Mouse (Mus musculus) colon, adult 2 months (tissue): ENCODE results near the gene Bnc1. TPM values are rescaled to one million over a fixed set of nuclear protein-coding genes. Genes with fewer than 3 reads are reported as not detected.

Source experiments
- polyA plus RNA-seq: library from polyadenylated mRNA; depleted of rRNA; stranded (reverse); fragments of >200 nt; gene quantifications from 2 replicates; pipeline ENCODE4 v1.2.3, GENCODE M21; 2012; rRNA removed

The Bnc1 gene
- 0.16 and 0.34 TPM in 2 replicates for polyA plus RNA-seq

GRCm38 (mm10) chr7:81992131-81993061 lies at the start of gene Bnc1:
Gene Bnc1 (minus strand): TSS chr7:81992292.

GRCm38 (mm10) chr7:81934267-81934745 lies 57.8 kb downstream of the Bnc1 start, which contains the start of gene Hdgfl3:
Gene Hdgfl3 (minus strand): TSS chr7:81934473.

Other genes starting within 250 kb of the Bnc1 start
- 5.4 and 5.5 TPM in 2 replicates for gene Ramac, start 229.4 kb downstream of the Bnc1 start, polyA plus RNA-seq
- 23.9 and 26.6 TPM in 2 replicates for gene 3110040N11Rik, start 202.8 kb downstream of the Bnc1 start, polyA plus RNA-seq
- gene Btbd1, start 162.9 kb downstream of the Bnc1 start, polyA plus RNA-seq = 26.8 and 33.3 TPM in 2 replicates
- gene Gm10160, start 136.5 kb downstream of the Bnc1 start, polyA plus RNA-seq = not detected in 2 replicates
- gene Tm6sf1, start 133.3 kb downstream of the Bnc1 start, polyA plus RNA-seq = 15.1 and 21.5 TPM in 2 replicates
- 2.5 and 3.2 TPM in 2 replicates for gene Hdgfl3, start 57.8 kb downstream of the Bnc1 start, polyA plus RNA-seq
- gene Sh3gl3, start 181.5 kb upstream of the Bnc1 start, polyA plus RNA-seq = 0.71 and 1.4 TPM in 2 replicates